Mouse (Mus musculus) kidney, postnatal 0 days (tissue): ENCODE results near the gene Ms4a7. TPM values are rescaled to one million over a fixed set of nuclear protein-coding genes. Genes with fewer than 3 reads are reported as not detected.

Experiments used
- ATAC-seq: fragments of 200-750 bp; cut with Nextera tagmentation; replicated peaks from 2 replicates; pipeline ENCODE4 v1.8.0; 2017; ENCODE audit warnings: low read depth, moderate number of reproducible peaks, moderate TSS enrichment, moderate library complexity; ENCODE audit not compliant: low FRiP score
- DNase-seq: peaks from one replicate; pipeline ENCODE4 v3.0.0-alpha.2; 2016; ENCODE audit warnings: low spot score
- H3K27ac ChIP-seq: fragments of 300-500 bp; sonication (generic); 2 replicates; pipeline ENCODE4 v1.5.1; 2014; ENCODE audit warnings: mild to moderate bottlenecking
- H3K27me3 ChIP-seq: fragments of 300-500 bp; sonication (generic); 2 replicates; pipeline ENCODE4 v1.6.1; 2014; ENCODE audit warnings: low read length, mixed read lengths; ENCODE audit not compliant: insufficient read depth
- H3K36me3 ChIP-seq: fragments of 300-500 bp; sonication (generic); 2 replicates; pipeline ENCODE4 v1.6.1; 2014; ENCODE audit warnings: low read length, mixed read lengths; ENCODE audit not compliant: insufficient read depth
- H3K4me1 ChIP-seq: fragments of 300-500 bp; sonication (generic); replicated peaks from 2 replicates; pipeline ENCODE4 v1.6.1; 2014; ENCODE audit warnings: antibody characterized with exemption, low read length, mixed read lengths; ENCODE audit not compliant: insufficient read depth
- H3K4me2 ChIP-seq: fragments of 300-500 bp; sonication (generic); 2 replicates; pipeline ENCODE4 v1.6.1; 2014; ENCODE audit warnings: mild to moderate bottlenecking, low read length, moderate library complexity, mixed read lengths
- H3K4me3 ChIP-seq: fragments of 300-500 bp; sonication (generic); replicated peaks from 2 replicates; pipeline ENCODE4 v1.5.1; 2014; ENCODE audit warnings: low read depth, low read length
- H3K9ac ChIP-seq: fragments of 300-500 bp; sonication (generic); 2 replicates; pipeline ENCODE4 v1.6.1; 2014; ENCODE audit warnings: low read depth, low read length
- H3K9me3 ChIP-seq: fragments of 300-500 bp; sonication (generic); replicated peaks from 2 replicates; pipeline ENCODE4 v1.6.1; 2016; ENCODE audit warnings: low read length, inconsistent platforms, mixed read lengths
- CTCF ChIP-seq: IDR thresholded peaks from 2 replicates; pipeline ENCODE4 v1.5.1; 2016; ENCODE audit warnings: antibody characterized with exemption, low read depth, mild to moderate bottlenecking, moderate library complexity
- WGBS: fragments of 180-500 bp; shearing (Covaris S2); extraction: QIAGEN DNeasy Blood & Tissue Kit; methylation state at CpG from one replicate; pipeline ENCODE4 v1.1.7; 2014; 5-methylcytosine and 5-hydroxymethylcytosine counted together
- polyA plus RNA-seq: library from polyadenylated mRNA; unstranded; fragments of >200 nt; fragmentation: Nextera tagmentation; extraction: Ambion mirVana; gene quantifications from 2 replicates; pipeline ENCODE4 v1.2.1, GENCODE M21; 2015

Ms4a7 gene
- polyA plus RNA-seq, 1 experiment from 2014 or later, result 11.8 TPM

GRCm38 (mm10) chr19:11280223-11280622 lies 55.7 kb downstream of the Ms4a7 start:
- Histone ChIP-seq H3K27ac (no peak overlapping the region), H3K36me3 (no peaks in the 10 kb centered on the region), H3K4me2 (no peak overlapping the region), H3K9ac (no peak overlapping the region), H3K4me1 (no peaks in the 10 kb centered on the region), H3K4me3 (no peak overlapping the region), H3K9me3 (no peaks in the 10 kb centered on the region), H3K27me3 (no peaks in the 10 kb centered on the region)
- no peak for TF ChIP-seq CTCF
- ATAC-seq (no peak), DNase-seq (no peak)
- WGBS, result 72% methylated on average over 3 of the region's 3 CpGs

DNA sequence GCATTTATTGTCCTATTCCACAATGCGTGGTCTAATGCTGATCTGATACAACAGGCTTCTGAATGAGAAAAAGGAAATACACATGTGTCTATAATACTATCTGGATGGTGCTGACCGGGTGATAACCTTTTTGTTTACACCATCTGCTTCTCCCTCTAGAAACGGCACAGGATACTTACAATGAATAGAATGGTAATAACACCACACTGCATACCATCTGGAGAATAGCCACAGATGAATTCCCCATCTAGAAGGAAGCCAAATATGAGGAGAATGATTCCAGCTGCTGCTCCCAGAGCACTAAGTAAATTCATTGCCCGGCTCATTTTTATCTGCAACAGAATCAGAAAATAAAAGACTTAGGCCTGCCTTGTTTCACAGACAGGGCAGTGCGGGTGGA lies 59.5 kb downstream of the Ms4a7 start:
- H3K4me3 ChIP-seq, result no peak overlapping the region
- H3K4me2 ChIP-seq, result no peak overlapping the region
- DNase-seq, result peak; percentile 37
- no peaks in the 10 kb centered on the region for H3K9me3 ChIP-seq
- no peak overlapping the region for H3K27ac ChIP-seq
- H3K27me3 ChIP-seq, result no peaks in the 10 kb centered on the region
- no peak for ATAC-seq
- H3K9ac ChIP-seq, result no peak overlapping the region
- WGBS, result 57% methylated on average over 5 of the region's 5 CpGs
- no peaks in the 10 kb centered on the region for H3K36me3 ChIP-seq
- TF ChIP-seq CTCF, result no peak
- no peaks in the 10 kb centered on the region for H3K4me1 ChIP-seq

Other genes starting within 250 kb of the Ms4a7 start
- not detected in 2 replicates for gene 1700017D01Rik, start 205.3 kb downstream of the Ms4a7 start, polyA plus RNA-seq
- not detected in 2 replicates for gene 1700025F22Rik, start 170.8 kb downstream of the Ms4a7 start, polyA plus RNA-seq
- gene Ms4a13, start 139.4 kb downstream of the Ms4a7 start, polyA plus RNA-seq, result not detected in 2 replicates
- gene Ms4a12, start 103.7 kb downstream of the Ms4a7 start, polyA plus RNA-seq, result not detected in 2 replicates
- gene Ms4a1, start 69.9 kb downstream of the Ms4a7 start, polyA plus RNA-seq, result 0.08 and 0.09 TPM in 2 replicates
- not detected in 2 replicates for gene Ms4a5, start 52.3 kb downstream of the Ms4a7 start, polyA plus RNA-seq
- gene Ms4a14, start 21.7 kb downstream of the Ms4a7 start, polyA plus RNA-seq, result 0.07 and 0.11 TPM in 2 replicates
- 3.5 and 3.6 TPM in 2 replicates for gene Ms4a4a, start 39.4 kb upstream of the Ms4a7 start, polyA plus RNA-seq
- 0.73 and 1.7 TPM in 2 replicates for gene Ms4a4c, start 68.6 kb upstream of the Ms4a7 start, polyA plus RNA-seq
- gene Ms4a4b, start 107.4 kb upstream of the Ms4a7 start, polyA plus RNA-seq, result 0.26 and 0.28 TPM in 2 replicates
- 5.4 and 7.4 TPM in 2 replicates for gene Ms4a6c, start 133.2 kb upstream of the Ms4a7 start, polyA plus RNA-seq
- gene Gm8369, start 149.8 kb upstream of the Ms4a7 start, polyA plus RNA-seq, result 0.09 TPM in 1 of 2 replicates, not detected in the other
- 4.9 and 5.6 TPM in 2 replicates for gene Ms4a6b, start 180.4 kb upstream of the Ms4a7 start, polyA plus RNA-seq
- gene Ms4a4d, start 200.7 kb upstream of the Ms4a7 start, polyA plus RNA-seq, result 0.23 and 0.58 TPM in 2 replicates